Mouse (Mus musculus) heart, adult 2 months (tissue): ENCODE results near the gene Bsn.

ENCODE experiments used
- EP300 ChIP-seq: fragments of 200-500 bp; IDR thresholded peaks from 2 replicates; pipeline ENCODE4 v1.6.1; 2011; ENCODE audit warnings: low read depth, low read length, control low read depth; ENCODE audit not compliant: insufficient read depth
- POLR2A ChIP-seq: fragments of 200-500 bp; IDR thresholded peaks from 2 replicates; pipeline ENCODE4 v1.6.1; 2011; ENCODE audit warnings: mild to moderate bottlenecking, low read depth, low read length, control low read depth; ENCODE audit not compliant: insufficient read depth

DNA sequence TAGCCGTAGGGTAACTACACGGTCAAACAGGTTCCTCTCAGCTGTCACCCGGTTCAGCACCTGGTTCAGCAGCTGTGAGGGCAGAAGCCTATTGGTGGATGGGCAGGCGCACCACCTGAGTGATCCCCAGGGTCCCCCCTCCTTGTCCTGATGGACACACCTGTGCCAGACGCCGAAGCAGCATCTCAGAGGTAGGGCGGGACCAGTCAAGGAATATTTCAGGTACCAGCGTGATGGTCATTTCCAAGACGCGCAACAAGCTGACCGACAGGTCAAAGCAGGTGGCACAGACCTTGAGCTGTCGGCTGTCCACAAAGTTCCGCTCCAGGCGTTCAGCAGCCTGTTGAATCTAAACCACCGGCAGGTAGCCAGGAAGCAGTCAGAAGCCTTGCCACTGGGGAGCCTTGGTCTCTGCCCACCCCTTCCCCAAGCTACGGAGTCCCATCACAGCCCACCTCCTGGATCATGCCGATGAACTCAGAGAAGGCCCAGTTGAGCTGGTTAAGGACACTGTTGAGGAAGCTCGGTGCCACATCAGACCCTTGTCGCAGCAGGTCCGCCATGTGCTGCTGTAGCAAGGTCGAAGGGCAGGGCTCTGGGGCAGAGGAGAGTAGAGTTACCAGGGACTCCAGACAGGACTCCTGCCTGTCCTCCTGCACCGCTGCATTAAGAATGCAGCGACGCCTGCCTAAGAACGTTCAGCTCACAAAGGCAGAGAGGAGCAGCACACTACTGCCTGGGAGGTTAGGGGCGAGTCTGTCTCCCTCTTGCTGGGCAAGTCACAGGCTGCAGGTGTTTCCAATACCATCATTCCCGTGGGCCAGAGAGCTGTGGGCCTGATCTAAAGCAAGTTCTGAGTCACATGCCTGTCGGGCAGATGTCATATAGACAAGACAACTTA lies 133.6 kb downstream of the Bsn start:
- no peak for TF ChIP-seq EP300
- TF ChIP-seq POLR2A = no peak
